Mouse (Mus musculus): ENCODE data around the gene Tbc1d20. TPM values are rescaled to one million over a fixed set of nuclear protein-coding genes. Genes with fewer than 3 reads are reported as not detected.
A peak's percentile ranks its signal among the peaks of the same experiment; 100 is the strongest.

The Tbc1d20 gene
- total RNA-seq, 2 experiments from 2014 or later = 14.3 to 15.5 TPM

- no peak for ATAC-seq (replicated peaks; ENCODE audit: low FRiP score, poor library complexity, severe bottlenecking)
Observed at GRCm38 (mm10) chr2:152324842-152325241, 31.2 kb downstream of the Tbc1d20 start.

GRCm38 (mm10) chr2:152326157-152326556, 32.5 kb downstream of the Tbc1d20 start:
- ATAC-seq (replicated peaks; ENCODE audit: low FRiP score, poor library complexity, severe bottlenecking) = no peak

GRCm38 (mm10) chr2:152326654-152327053, 33.0 kb downstream of the Tbc1d20 start:
- ATAC-seq (replicated peaks; ENCODE audit: low FRiP score, poor library complexity, severe bottlenecking) = no peak

- ATAC-seq (replicated peaks; ENCODE audit: low FRiP score, poor library complexity, severe bottlenecking) = no peak
Observed at GRCm38 (mm10) chr2:152327980-152328379, 34.4 kb downstream of the Tbc1d20 start.

- peak; percentile 52 for ATAC-seq (replicated peaks; ENCODE audit: low FRiP score, poor library complexity, severe bottlenecking)
Observed at GRCm38 (mm10) chr2:152330858-152331423, 37.3 kb downstream of the Tbc1d20 start.

- peak; percentile 88 for ATAC-seq (replicated peaks; ENCODE audit: low FRiP score, poor library complexity, severe bottlenecking)
Observed at GRCm38 (mm10) chr2:152332101-152332825, 38.6 kb downstream of the Tbc1d20 start, which contains the start of gene Rbck1. TSS of gene Rbck1 (minus strand) at chr2:152332653.

GRCm38 (mm10) chr2:152333345-152334006, 39.8 kb downstream of the Tbc1d20 start:
- no peak for ATAC-seq (replicated peaks; ENCODE audit: low FRiP score, poor library complexity, severe bottlenecking)

- no peak for ATAC-seq (replicated peaks; ENCODE audit: low FRiP score, poor library complexity, severe bottlenecking)
Observed at GRCm38 (mm10) chr2:152335289-152335820, 41.7 kb downstream of the Tbc1d20 start.

GRCm38 (mm10) chr2:152336856-152337255, 43.2 kb downstream of the Tbc1d20 start:
- ATAC-seq (replicated peaks; ENCODE audit: low FRiP score, poor library complexity, severe bottlenecking) = no peak

- no peak for ATAC-seq (replicated peaks; ENCODE audit: low FRiP score, poor library complexity, severe bottlenecking)
Observed at GRCm38 (mm10) chr2:152337591-152338212, 44.1 kb downstream of the Tbc1d20 start.

GRCm38 (mm10) chr2:152338319-152338718, 44.7 kb downstream of the Tbc1d20 start:
- ATAC-seq (replicated peaks; ENCODE audit: low FRiP score, poor library complexity, severe bottlenecking) = no peak

- no peak for ATAC-seq (replicated peaks; ENCODE audit: low FRiP score, poor library complexity, severe bottlenecking)
Observed at GRCm38 (mm10) chr2:152339631-152340179, 46.1 kb downstream of the Tbc1d20 start.

GRCm38 (mm10) chr2:152343329-152344213, 49.9 kb downstream of the Tbc1d20 start, which contains the start of gene Trib3:
TSS of gene Trib3 (minus strand) at chr2:152344032.
- ATAC-seq (replicated peaks; ENCODE audit: low FRiP score, poor library complexity, severe bottlenecking) = peak; percentile 79

- ATAC-seq (replicated peaks; ENCODE audit: low FRiP score, poor library complexity, severe bottlenecking) = no peak
Observed at GRCm38 (mm10) chr2:152344361-152344760, 50.7 kb downstream of the Tbc1d20 start.

- no peak for ATAC-seq (replicated peaks; ENCODE audit: low FRiP score, poor library complexity, severe bottlenecking)
Observed at GRCm38 (mm10) chr2:152344909-152345308, 51.3 kb downstream of the Tbc1d20 start.

GRCm38 (mm10) chr2:152345393-152345792, 51.8 kb downstream of the Tbc1d20 start:
- no peak for ATAC-seq (replicated peaks; ENCODE audit: low FRiP score, poor library complexity, severe bottlenecking)

- ATAC-seq (replicated peaks; ENCODE audit: low FRiP score, poor library complexity, severe bottlenecking) = peak; percentile 58
Observed at GRCm38 (mm10) chr2:152346776-152347465, 53.3 kb downstream of the Tbc1d20 start.

GRCm38 (mm10) chr2:152347722-152348121, 54.1 kb downstream of the Tbc1d20 start:
- no peak for ATAC-seq (replicated peaks; ENCODE audit: low FRiP score, poor library complexity, severe bottlenecking)

Data from erythroid progenitor cell, adult 5-6 weeks (primary cell).